21 mouse cellular contexts compared by ENCODE assay signal in the genomic region with DNA sequence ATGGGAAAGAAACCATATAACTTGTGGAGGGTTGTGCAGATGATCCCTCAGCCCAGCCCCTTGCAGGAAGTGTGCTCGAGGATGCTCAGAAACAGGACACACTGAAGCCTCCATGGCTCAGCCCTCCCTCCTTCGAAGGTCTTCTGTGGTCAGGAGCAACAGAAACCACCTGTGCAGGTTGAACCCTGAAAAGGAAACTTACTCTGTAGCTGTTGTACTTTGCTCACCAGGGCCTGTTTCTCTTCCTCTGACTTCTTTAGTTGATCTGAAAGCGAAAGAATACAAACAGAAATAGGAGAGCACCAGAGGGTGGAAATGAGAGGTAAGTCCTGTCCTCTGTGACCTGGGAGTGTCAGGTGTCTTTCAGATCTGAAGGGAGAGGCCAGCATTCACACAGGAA. TPM values are rescaled to one million over a fixed set of nuclear protein-coding genes. Genes with fewer than 3 reads are reported as not detected.
DNase-seq lines count a peak whose midpoint lies in the region; ATAC-seq and TF ChIP-seq lines count a peak whose summit lies in the region.
"Had no signal": no experiment of that assay in that cellular context is flagged by ENCODE, and none has a peak within 500 bp of the region (broad histone marks: within the 10 kb centered on the region; RNA-seq: fewer than 3 reads in every experiment).

No protein-coding gene starts in this region.

- no peaks in the 10 kb centered on the region for H3K9me3 ChIP-seq in intestine, postnatal 0 days (ENCODE audit: control insufficient read depth)
- H3K9me3 ChIP-seq: embryonic facial prominence, embryonic 10.5 days; hindbrain, embryonic 12.5 days; limb, embryonic 15.5 days; midbrain, embryonic 12.5 days had no signal

- H3K27me3 ChIP-seq in thymus, adult 2 months (ENCODE audit: control insufficient read depth, insufficient read depth, low read length), result no peaks in the 10 kb centered on the region
- H3K27me3 ChIP-seq in intestine, postnatal 0 days (replicated peaks; ENCODE audit: control insufficient read depth, insufficient read depth, low read length), result no peaks in the 10 kb centered on the region
- H3K27me3 ChIP-seq: hindbrain, embryonic 12.5 days; limb, embryonic 15.5 days had no signal

- 18% methylated on average over 3 of the region's 3 CpGs for WGBS in thymus, adult 2 months
- 36% methylated on average over 3 of the region's 3 CpGs for WGBS in intestine, postnatal 0 days

- no peak overlapping the region for H3K9ac ChIP-seq in intestine, postnatal 0 days (ENCODE audit: low read depth, low read length)
- H3K9ac ChIP-seq: hindbrain, embryonic 12.5 days; limb, embryonic 15.5 days; liver, embryonic 14.5 days; lung, embryonic 14.5 days; midbrain, embryonic 12.5 days had no signal

- no peak overlapping the region for H3K4me3 ChIP-seq in thymus, adult 2 months (ENCODE audit: control insufficient read depth, insufficient read depth, low read length)
- H3K4me3 ChIP-seq in intestine, postnatal 0 days (ENCODE audit: low read depth, low read length), result no peak overlapping the region
- H3K4me3 ChIP-seq: embryonic facial prominence, embryonic 10.5 days; heart, adult 2 months; hindbrain, embryonic 12.5 days; left cerebral cortex, adult 2 months; limb, embryonic 15.5 days; midbrain, embryonic 12.5 days had no signal

- H3K4me1 ChIP-seq in thymus, adult 2 months (replicated peaks; ENCODE audit: control insufficient read depth, insufficient read depth, low read length), result peaks cover 10% of the 10 kb centered on the region
- peaks cover 5% of the 10 kb centered on the region; the same call in 1 of the 2 replicates for H3K4me1 ChIP-seq in intestine, postnatal 0 days (replicated peaks; ENCODE audit: control insufficient read depth, insufficient read depth, low read length)
- H3K4me1 ChIP-seq: hindbrain, embryonic 12.5 days; limb, embryonic 15.5 days had no signal

- H3K4me2 ChIP-seq in intestine, postnatal 0 days (replicated peaks; ENCODE audit: low read depth), result peak overlapping the region; percentile 30
- H3K4me2 ChIP-seq: hindbrain, embryonic 12.5 days; limb, embryonic 15.5 days; lung, embryonic 14.5 days; midbrain, embryonic 12.5 days had no signal

- peak; percentile 70 for ATAC-seq in intestine, postnatal 0 days
- ATAC-seq: forebrain, embryonic 16.5 days had no signal

- TF ChIP-seq POLR2A in thymus, adult 2 months (IDR thresholded peaks at IDR 0.05; ENCODE audit: control insufficient read depth, extremely low read depth, insufficient read depth, low read length, poor library complexity), result no peak

- no peak for DNase-seq in thymus, adult 2 months
- no peak for DNase-seq in thymus, postnatal 14 days
- DNase-seq in T-cell, adult 2 months (ENCODE audit: low spot score), result peak; percentile 51
- DNase-seq in testis, postnatal 14 days (ENCODE audit: low spot score), result no peak
- no peak for DNase-seq in heart, adult 9 months (ENCODE audit: low spot score in 2 of 2)
- DNase-seq in embryo, embryonic 10 days (ENCODE audit: low spot score), result no peak
- DNase-seq: adrenal gland, adult 2 months; cerebellum, adult 11 months; cerebellum, adult 9-11 months; gastrocnemius, postnatal 25 days; heart, adult 2 months; lung, embryonic 14.5 days; retina, postnatal 1 day had no signal

- peak overlapping the region; percentile 86 for H3K27ac ChIP-seq in thymus, adult 2 months (ENCODE audit: control insufficient read depth, insufficient read depth, low read length)
- peak overlapping the region; percentile 74 for H3K27ac ChIP-seq in intestine, postnatal 0 days (ENCODE audit: low read depth, low read length)
- H3K27ac ChIP-seq: embryonic facial prominence, embryonic 10.5 days; heart, adult 2 months; hindbrain, embryonic 12.5 days; left cerebral cortex, adult 2 months; limb, embryonic 15.5 days; liver, embryonic 14.5 days; midbrain, embryonic 12.5 days had no signal

- H3K36me3 ChIP-seq in thymus, adult 2 months (ENCODE audit: control insufficient read depth, insufficient read depth, low read length), result peaks cover 75% of the 10 kb centered on the region
- H3K36me3 ChIP-seq in intestine, postnatal 0 days (ENCODE audit: control insufficient read depth, insufficient read depth), result no peaks in the 10 kb centered on the region
- H3K36me3 ChIP-seq: embryonic facial prominence, embryonic 10.5 days; hindbrain, embryonic 12.5 days; limb, embryonic 15.5 days; midbrain, embryonic 12.5 days had no signal

- no peak for TF ChIP-seq CTCF in thymus, adult 2 months (IDR thresholded peaks at IDR 0.05; ENCODE audit: borderline replicate concordance, control insufficient read depth, extremely low read depth, insufficient read depth, low read length, poor library complexity)
- no peak for TF ChIP-seq CTCF in intestine, postnatal 0 days (IDR thresholded peaks at IDR 0.05; ENCODE audit: low read depth)

RNA-seq across cellular contexts. Expression of gene A130010J15Rik, which starts 13.3 kb away (rescaled TPM):
- 6.8 and 7.2 TPM in 2 replicates for polyA plus RNA-seq in thymus, adult 2 months (2012; rRNA removed)
- 7.2 and 8.0 TPM in 2 replicates for polyA plus RNA-seq in intestine, postnatal 0 days (2015; fragmentation: Nextera tagmentation; extraction: Ambion mirVana)

RNA-seq across cellular contexts. Expression of gene Traf3ip3, which starts 20.4 kb away (rescaled TPM):
- 128 and 142 TPM in 2 replicates for polyA plus RNA-seq in thymus, adult 2 months (2012; rRNA removed)
- polyA plus RNA-seq in intestine, postnatal 0 days (2015; fragmentation: Nextera tagmentation; extraction: Ambion mirVana), result 2.5 and 3.2 TPM in 2 replicates

RNA-seq across cellular contexts. Expression of gene Lamb3, which starts 26.4 kb away (rescaled TPM):
- 27.2 and 27.8 TPM in 2 replicates for polyA plus RNA-seq in thymus, adult 2 months (2012; rRNA removed)
- 1.7 and 2.5 TPM in 2 replicates for polyA plus RNA-seq in intestine, postnatal 0 days (2015; fragmentation: Nextera tagmentation; extraction: Ambion mirVana)

RNA-seq across cellular contexts. Expression of gene Irf6, which starts 28.2 kb away (rescaled TPM):
- polyA plus RNA-seq in thymus, adult 2 months (2012; rRNA removed), result 18.6 and 26.5 TPM in 2 replicates
- 47.8 and 48.3 TPM in 2 replicates for polyA plus RNA-seq in intestine, postnatal 0 days (2015; fragmentation: Nextera tagmentation; extraction: Ambion mirVana)

RNA-seq across cellular contexts. Expression of gene Diexf, which starts 51.0 kb away (rescaled TPM):
- 67.4 and 76.9 TPM in 2 replicates for polyA plus RNA-seq in thymus, adult 2 months (2012; rRNA removed)
- 1.7 and 1.8 TPM in 2 replicates for polyA plus RNA-seq in intestine, postnatal 0 days (2015; fragmentation: Nextera tagmentation; extraction: Ambion mirVana)

Comparison
In these comparisons a context has a peak if more than half of its experiments do, and no peak if none do; other contexts are left out.
1. RNA of gene Traf3ip3, which starts 20.4 kb away (polyA plus RNA-seq): 128 to 142 TPM in thymus, adult 2 months; 2.5 to 3.2 TPM in intestine, postnatal 0 days; every median in the first group is over 10 times any median in the second.